Mouse (Mus musculus) embryo, embryonic 10.5 days (tissue): ENCODE data around the gene Lrrc59.

ENCODE experiments used
- DNase-seq: peaks from one replicate; pipeline ENCODE4 v3.0.0-alpha.2; 2015; ENCODE audit warnings: low spot score

Gene Lrrc59

GRCm38 (mm10) chr11:94629199-94629883 is at the start of gene Lrrc59:
Gene Lrrc59 (plus strand): TSS chr11:94629767.
- peak; percentile 94 for DNase-seq

- no peak for DNase-seq
Observed at GRCm38 (mm10) chr11:94580111-94580740, 49.3 kb upstream of the Lrrc59 start.

- no peak for DNase-seq
Observed at GRCm38 (mm10) chr11:94585091-94585490, 44.5 kb upstream of the Lrrc59 start.

- DNase-seq = no peak
Observed at GRCm38 (mm10) chr11:94587511-94587910, 42.1 kb upstream of the Lrrc59 start.

GRCm38 (mm10) chr11:94596311-94596852 is 33.2 kb upstream of the Lrrc59 start:
- DNase-seq = no peak

GRCm38 (mm10) chr11:94597319-94597718 is 32.2 kb upstream of the Lrrc59 start:
- no peak for DNase-seq

- DNase-seq = no peak
Observed at GRCm38 (mm10) chr11:94598437-94599120, 31.0 kb upstream of the Lrrc59 start.

- no peak for DNase-seq
Observed at GRCm38 (mm10) chr11:94600447-94600846, 29.1 kb upstream of the Lrrc59 start.

GRCm38 (mm10) chr11:94601321-94602281 is 28.0 kb upstream of the Lrrc59 start, which contains the start of gene Acsf2:
Gene Acsf2 (minus strand): TSS chr11:94601871.
- peak; percentile 88 for DNase-seq

GRCm38 (mm10) chr11:94602356-94602955 is 27.1 kb upstream of the Lrrc59 start:
- DNase-seq = no peak

GRCm38 (mm10) chr11:94610744-94611740 is 18.5 kb upstream of the Lrrc59 start:
- DNase-seq = no peak

- no peak for DNase-seq
Observed at GRCm38 (mm10) chr11:94614603-94615002, 15.0 kb upstream of the Lrrc59 start.

- DNase-seq = no peak
Observed at GRCm38 (mm10) chr11:94615494-94615893, 14.1 kb upstream of the Lrrc59 start.

- DNase-seq = no peak
Observed at GRCm38 (mm10) chr11:94617646-94618045, 11.9 kb upstream of the Lrrc59 start.

GRCm38 (mm10) chr11:94620766-94621457 is 8.7 kb upstream of the Lrrc59 start:
- DNase-seq = no peak

- DNase-seq = no peak
Observed at GRCm38 (mm10) chr11:94621458-94621852, 8.1 kb upstream of the Lrrc59 start.

- no peak for DNase-seq
Observed at GRCm38 (mm10) chr11:94622162-94622561, 7.4 kb upstream of the Lrrc59 start.

GRCm38 (mm10) chr11:94629884-94630198 is 274 bp downstream of the Lrrc59 start:
- no peak for DNase-seq

GRCm38 (mm10) chr11:94630199-94631011 is 838 bp downstream of the Lrrc59 start:
- DNase-seq = peak; percentile 25
